Mouse (Mus musculus) gastrocnemius, adult 2 months (tissue): ENCODE results near the gene Cbx4. TPM values are rescaled to one million over a fixed set of nuclear protein-coding genes. Genes with fewer than 3 reads are reported as not detected.
A peak's percentile ranks its signal among the peaks of the same experiment; 100 is the strongest.
"Not testable (repeated sequence)": the region's sequence is repeated elsewhere in the genome, so short reads cannot be mapped to it uniquely, and the experiment has no call there.

Experiments
- DNase-seq: peaks from one replicate; pipeline ENCODE4 v3.0.0; 2022
- H3K27ac ChIP-seq: fragments of 200-600 bp; 2 replicates; pipeline ENCODE4 v1.8.1; 2022; ENCODE audit warnings: mild to moderate bottlenecking
- H3K4me3 ChIP-seq: fragments of 200-600 bp; 2 replicates; pipeline ENCODE4 v1.8.1; 2022; ENCODE audit warnings: mild to moderate bottlenecking, moderate library complexity
- CTCF ChIP-seq: fragments of 200-600 bp; IDR thresholded peaks from 2 replicates; pipeline ENCODE4 v1.8.1; 2022; ENCODE audit warnings: antibody characterized with exemption, mild to moderate bottlenecking, moderate library complexity
- intact Hi-C: fragments of 180-260 bp; cut with DNase I; formaldehyde crosslinking; loops from one replicate; pipeline ENCODE4 v1.15.1; 2025
- total RNA-seq, 2 experiments: library from RNA; stranded (reverse); gene quantifications; 2 replicates each; pipeline ENCODE4 v1.2.3; 2021

The Cbx4 gene
- total RNA-seq, 2 experiments from 2014 or later, result 2.1 to 2.2 TPM

DNA sequence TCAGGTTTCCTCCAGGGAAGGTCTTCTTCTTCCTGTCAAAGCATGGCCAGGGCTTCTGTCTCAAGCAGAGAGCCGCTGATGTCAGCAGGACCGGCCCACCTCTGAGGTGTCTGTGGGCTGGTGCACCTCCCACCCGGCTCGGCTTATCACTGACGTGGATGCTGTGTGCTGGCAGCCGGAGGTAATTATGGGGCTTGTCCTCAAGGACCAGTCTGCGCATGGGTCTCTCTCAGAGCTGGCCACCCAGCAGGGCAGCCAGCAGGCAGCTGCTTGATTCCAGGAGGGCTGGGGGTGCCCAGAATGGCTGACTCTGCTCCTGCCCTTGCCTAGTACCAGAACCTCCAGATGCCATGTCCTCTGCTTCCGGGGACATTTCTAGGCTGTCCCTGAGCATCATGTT, 19.7 kb upstream of the Cbx4 start:
- intact Hi-C loops, result no loop called here
- no peak for DNase-seq
- no peak for TF ChIP-seq CTCF
- no peak overlapping the region for H3K27ac ChIP-seq
- H3K4me3 ChIP-seq, result no peak overlapping the region

GRCm38 (mm10) chr11:119105071-119105609, 19.1 kb upstream of the Cbx4 start:
- TF ChIP-seq CTCF, result no peak
- H3K27ac ChIP-seq, result no peak overlapping the region
- intact Hi-C loops, result no loop called here
- DNase-seq, result no peak
- H3K4me3 ChIP-seq, result no peak overlapping the region

DNA sequence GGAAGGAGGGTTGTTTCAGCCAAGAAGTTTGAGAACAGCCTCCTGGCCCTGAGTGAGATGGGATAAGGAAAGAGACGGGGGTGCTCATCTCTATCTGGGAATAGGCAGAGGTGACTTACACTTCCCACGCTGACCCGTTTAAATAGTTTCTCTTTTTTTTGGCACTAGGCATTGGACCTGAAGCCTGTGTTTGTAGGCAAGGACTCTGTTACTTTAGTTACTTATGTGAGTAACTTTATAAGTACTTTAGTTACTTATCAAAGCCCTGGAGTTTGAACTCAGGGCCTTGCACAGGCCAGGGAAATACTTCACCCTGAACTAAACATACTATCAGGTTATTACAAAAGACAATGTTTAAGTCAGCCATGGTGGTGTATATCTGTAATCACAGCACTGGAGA, 18.0 kb upstream of the Cbx4 start:
- no peak for DNase-seq
- intact Hi-C loops, result no loop called here
- H3K4me3 ChIP-seq, result no peak overlapping the region
- H3K27ac ChIP-seq, result no peak overlapping the region
- no peak for TF ChIP-seq CTCF

- intact Hi-C loops, H3K4me3 ChIP-seq, DNase-seq, H3K27ac ChIP-seq: not testable (repeated sequence)
Observed at GRCm38 (mm10) chr11:119100355-119100754, 14.3 kb upstream of the Cbx4 start.

GRCm38 (mm10) chr11:119098202-119098601, 12.2 kb upstream of the Cbx4 start:
- no peak overlapping the region for H3K4me3 ChIP-seq
- intact Hi-C loops, result no loop called here

GRCm38 (mm10) chr11:119095441-119095840, 9.4 kb upstream of the Cbx4 start:
- intact Hi-C loops, result no loop called here
- Histone ChIP-seq H3K27ac (no peak overlapping the region), H3K4me3 (no peak overlapping the region)
- DNase-seq, result no peak
- no peak for TF ChIP-seq CTCF

More at GRCm38 (mm10) chr11:119098202-119098601, 12.2 kb upstream of the Cbx4 start:
- H3K27ac ChIP-seq, result no peak overlapping the region
- DNase-seq, result no peak
- TF ChIP-seq CTCF, result no peak

- no peak for TF ChIP-seq CTCF
- no peak for DNase-seq
- intact Hi-C loops, result no loop called here
Observed at GRCm38 (mm10) chr11:119093322-119093721, 7.3 kb upstream of the Cbx4 start.

DNA sequence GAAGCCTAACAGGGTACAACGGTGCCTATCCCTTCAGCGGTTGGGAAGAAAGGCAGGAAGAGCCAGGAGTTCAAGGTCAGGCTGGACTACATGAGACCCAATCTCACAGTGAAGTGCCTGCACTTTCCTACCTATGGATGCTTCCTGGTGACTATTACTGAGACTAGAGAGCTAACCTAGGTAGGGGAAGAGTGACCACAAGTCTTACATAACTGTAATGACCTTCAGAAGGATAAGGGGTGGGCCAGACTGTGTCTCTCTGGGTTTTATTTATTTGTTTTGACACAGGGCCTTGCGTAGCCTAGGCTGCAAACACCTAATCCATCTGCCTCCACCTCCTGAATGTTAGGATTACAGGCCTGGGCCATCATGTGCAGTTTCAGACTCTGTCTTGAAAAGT, 6.3 kb upstream of the Cbx4 start:
- intact Hi-C loops, result no loop called here
- H3K4me3 ChIP-seq, result no peak overlapping the region
- no peak overlapping the region for H3K27ac ChIP-seq

More at GRCm38 (mm10) chr11:119093322-119093721, 7.3 kb upstream of the Cbx4 start:
- Histone ChIP-seq H3K27ac (no peak overlapping the region), H3K4me3 (no peak overlapping the region)

DNA sequence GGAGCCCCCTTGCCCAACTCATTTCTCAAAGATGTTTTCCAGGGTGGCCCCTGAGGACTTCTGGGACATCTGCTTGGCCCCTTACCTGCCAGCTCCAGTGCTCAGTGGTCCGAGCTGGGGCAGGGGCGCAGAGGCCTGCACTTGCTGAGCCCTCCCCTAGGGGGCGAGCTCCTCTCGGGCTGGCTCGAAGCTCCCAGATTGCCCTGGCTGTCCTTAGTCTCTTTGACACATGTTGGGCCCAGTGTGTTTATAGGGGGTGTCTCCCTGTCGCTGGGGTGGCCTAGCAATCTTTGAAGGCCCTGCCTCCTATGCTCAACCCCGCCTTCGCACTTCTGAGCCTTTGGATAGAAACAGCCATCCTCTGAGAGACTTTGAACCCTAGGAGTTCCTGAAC, 5.6 kb upstream of the Cbx4 start:
- intact Hi-C loops, result no loop called here
- TF ChIP-seq CTCF, result peak; percentile 73
- H3K27ac ChIP-seq, result peak overlapping the region; percentile 68; the same call in 1 of the 2 replicates

More for the DNA sequence above, 6.3 kb upstream of the Cbx4 start:
- DNase-seq, result no peak
- no peak for TF ChIP-seq CTCF

DNA sequence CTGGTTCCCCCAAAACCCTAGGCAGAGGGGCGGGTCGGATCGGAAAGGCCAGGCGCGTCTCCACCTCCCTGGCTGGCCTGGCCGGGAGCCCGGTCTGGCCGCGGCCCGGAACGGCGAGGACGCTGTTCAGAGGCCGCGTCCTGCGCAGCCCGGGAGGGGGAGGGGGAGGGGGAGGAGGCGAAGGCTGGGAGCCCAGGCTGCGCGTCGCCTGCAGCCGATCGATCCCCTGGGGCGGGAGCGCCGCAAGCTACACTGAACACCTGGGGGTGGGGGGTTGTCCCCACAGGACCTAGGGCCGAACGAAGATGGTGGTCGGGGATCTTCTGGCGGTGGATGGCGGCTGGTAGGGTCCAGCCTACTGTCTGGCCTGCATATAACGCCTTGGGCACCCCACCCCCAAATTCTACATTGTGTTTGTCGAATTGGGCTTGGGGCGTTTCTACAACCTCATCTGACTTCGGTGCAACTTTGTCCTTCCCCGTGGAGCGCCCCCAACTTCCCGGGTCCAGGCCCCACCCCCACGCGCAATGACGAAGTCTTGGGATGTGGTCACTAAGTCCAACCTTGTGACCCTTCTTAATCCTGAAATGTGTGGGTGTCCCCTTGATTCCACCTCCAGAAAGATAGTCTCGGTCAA, 5.1 kb upstream of the Cbx4 start:
- peak; percentile 91 for DNase-seq
- intact Hi-C loops, result no loop called here
- peak overlapping the region; percentile 82 for H3K4me3 ChIP-seq
- TF ChIP-seq CTCF, result no peak
- H3K27ac ChIP-seq, result peak overlapping the region; percentile 68

More for the DNA sequence above, 5.6 kb upstream of the Cbx4 start:
- peak; percentile 69 for DNase-seq
- peak overlapping the region; percentile 82 for H3K4me3 ChIP-seq

DNA sequence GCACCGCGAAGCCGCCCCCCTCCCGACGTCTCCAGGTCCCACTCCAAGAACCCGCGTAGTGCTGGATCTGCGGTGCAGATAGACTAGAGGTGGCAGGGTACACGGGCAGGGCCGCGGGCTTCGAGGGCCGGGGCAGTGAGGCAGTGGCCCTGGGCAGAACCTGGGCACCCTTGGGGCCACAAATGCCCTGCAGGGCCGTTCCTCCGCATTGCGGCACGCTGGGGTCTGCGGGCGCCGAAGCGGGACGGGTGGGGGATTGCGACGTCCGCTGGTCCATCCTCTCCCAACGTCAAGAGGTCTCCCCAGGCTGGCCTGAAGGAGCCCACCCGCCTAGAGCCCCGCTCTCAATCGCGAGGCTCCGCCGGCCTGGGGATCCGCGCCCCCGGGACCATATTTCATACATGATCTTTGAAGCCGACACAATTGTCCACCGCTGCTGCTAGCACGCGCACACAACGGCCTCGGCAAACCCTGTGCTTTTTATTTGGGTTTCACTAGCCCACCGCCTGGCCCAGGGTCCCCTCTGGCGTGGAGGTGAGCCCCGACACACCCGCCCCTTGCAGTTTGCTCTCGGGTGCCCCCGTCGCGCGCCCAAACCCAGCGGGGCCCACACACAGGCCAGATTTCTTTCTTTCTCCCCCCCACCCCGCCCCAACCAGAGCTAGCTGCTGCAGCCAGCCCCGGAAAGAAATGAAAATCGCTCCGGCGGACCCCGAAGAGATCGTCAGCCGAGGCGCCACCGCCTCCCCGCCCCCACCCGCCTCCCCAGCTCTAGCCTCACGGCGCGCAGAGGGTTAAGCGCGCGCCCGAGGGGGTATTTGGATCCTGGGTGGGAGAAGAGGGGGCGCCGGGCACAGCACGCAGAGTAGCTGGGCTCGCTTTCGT, 4.3 kb upstream of the Cbx4 start:
- peak; percentile 39 for DNase-seq
- intact Hi-C loops, result no loop called here
- no peak for TF ChIP-seq CTCF
- peak overlapping the region; percentile 82 for H3K4me3 ChIP-seq
- peak overlapping the region; percentile 68 for H3K27ac ChIP-seq

- intact Hi-C loops, result loop anchor here (5.0 kb wide), 3 partner anchors 33 to 98 kb away; partner anchors contain the start of gene Cbx8
- H3K27ac ChIP-seq, result no peak overlapping the region
- DNase-seq, result no peak
- peak overlapping the region; percentile 82 for H3K4me3 ChIP-seq
- TF ChIP-seq CTCF, result no peak
Observed at GRCm38 (mm10) chr11:119089235-119090075, 3.4 kb upstream of the Cbx4 start.
